Mouse (Mus musculus) cerebellum, adult 2 months (tissue): ENCODE measurements around the gene Nrsn2. TPM values are rescaled to one million over a fixed set of nuclear protein-coding genes. Genes with fewer than 3 reads are reported as not detected.

Source experiments
- DNase-seq, 2 experiments: peaks; one replicate each; pipeline ENCODE4 v3.0.0; 2021
- H3K27ac ChIP-seq: fragments of 200-500 bp; 2 replicates; pipeline ENCODE4 v1.5.1; 2012; ENCODE audit warnings: low read length, control low read depth, inconsistent platforms; ENCODE audit not compliant: insufficient read depth
- H3K27me3 ChIP-seq: fragments of 200-500 bp; 2 replicates; pipeline ENCODE4 v1.6.1; 2012; ENCODE audit warnings: inconsistent platforms, mild to moderate bottlenecking, low read length, moderate library complexity; ENCODE audit not compliant: control insufficient read depth, insufficient read depth
- H3K4me1 ChIP-seq: fragments of 200-500 bp; 2 replicates; pipeline ENCODE4 v1.6.1; 2011; ENCODE audit warnings: low read length; ENCODE audit not compliant: control insufficient read depth, insufficient read depth
- H3K4me3 ChIP-seq: fragments of 200-500 bp; replicated peaks from 2 replicates; pipeline ENCODE3; 2011; ENCODE audit warnings: mild to moderate bottlenecking, low read depth, low read length, control low read depth; ENCODE audit not compliant: insufficient read depth
- CTCF ChIP-seq: fragments of 200-500 bp; IDR thresholded peaks from 2 replicates; pipeline ENCODE4 v1.5.1; 2011; ENCODE audit warnings: low read depth, mild to moderate bottlenecking, control low read depth, low read length, moderate library complexity, borderline replicate concordance; ENCODE audit not compliant: insufficient read depth
- POLR2A ChIP-seq: fragments of 200-500 bp; IDR thresholded peaks from 2 replicates; pipeline ENCODE4 v1.6.1; 2011; ENCODE audit warnings: low read length, control low read depth, borderline replicate concordance; ENCODE audit not compliant: insufficient read depth
- WGBS: fragments of 180-500 bp; shearing (Covaris S2); methylation state at CpG from one replicate; pipeline ENCODE4 v1.1.7; 2018; 5-methylcytosine and 5-hydroxymethylcytosine counted together
- polyA plus RNA-seq: library from polyadenylated mRNA; depleted of rRNA; stranded (reverse); fragments of >200 nt; gene quantifications from 2 replicates; pipeline ENCODE4 v1.2.3, GENCODE M21; 2012

Gene Nrsn2
- polyA plus RNA-seq, 1 experiment, result 142 TPM

DNA sequence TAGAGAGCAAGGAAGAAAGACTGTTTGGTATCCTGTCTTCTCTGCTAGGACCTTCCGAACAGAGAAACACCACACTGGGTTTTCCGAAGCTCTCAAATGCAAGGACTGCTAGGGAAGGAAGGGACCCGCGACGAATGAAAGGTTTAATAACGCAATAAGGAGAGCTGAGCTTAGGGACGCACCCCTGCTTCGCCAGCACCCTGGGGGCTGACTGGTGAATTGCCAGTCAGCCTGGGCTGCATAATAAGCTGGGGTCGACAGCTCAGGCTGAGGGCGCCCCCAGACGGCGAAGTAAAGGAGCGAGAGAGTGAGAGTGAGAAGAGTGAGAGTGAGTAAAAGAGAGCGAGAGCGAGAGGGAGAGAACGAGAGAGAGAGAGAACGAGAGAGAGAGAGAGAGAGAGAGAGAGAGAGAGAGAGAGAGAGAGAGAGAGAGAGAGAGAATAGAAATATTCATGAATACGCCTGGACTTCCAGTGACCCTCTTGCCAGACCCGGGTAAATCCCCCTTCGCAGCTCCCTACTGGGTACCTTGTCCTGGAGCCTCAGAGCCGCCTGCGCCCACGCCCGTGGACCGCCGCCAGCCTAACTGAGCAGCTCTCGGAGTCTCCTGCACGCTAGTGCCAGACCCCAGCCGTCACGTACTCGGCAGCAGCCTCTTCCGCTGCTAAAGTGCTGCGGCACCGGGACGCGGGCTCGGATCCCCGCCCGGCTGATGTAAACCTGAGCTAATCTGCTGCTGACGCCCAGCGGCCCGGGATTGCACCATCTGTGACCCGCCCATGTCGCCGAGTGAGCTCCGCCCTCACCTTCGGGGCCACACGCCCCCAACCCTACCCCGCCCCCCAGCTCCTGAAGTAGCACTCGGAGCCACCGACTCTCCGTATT lies 32.9 kb downstream of the Nrsn2 start, which contains the start of gene Trib3:
TSS of gene Trib3 (minus strand) at position 704 of the 885 bp plus-strand sequence.
- Histone ChIP-seq H3K27me3 (no peaks in the 10 kb centered on the region), H3K4me1 (no peaks in the 10 kb centered on the region; the same call in 1 of the 2 replicates), H3K27ac (0 out of 2 replicates have a peak within 1 kb of the TSS, but pooled peaks have one; percentile 34), H3K4me3 (peak within 1 kb of the TSS; percentile 85)
- TF ChIP-seq POLR2A (peak; percentile 53; the same call in 1 of the 2 replicates), CTCF (peak; percentile 50; the same call in 1 of the 2 replicates)
- peak; percentile 79 to 80 for DNase-seq
- under 1% methylated on average over 52 of the region's 52 CpGs for WGBS

DNA sequence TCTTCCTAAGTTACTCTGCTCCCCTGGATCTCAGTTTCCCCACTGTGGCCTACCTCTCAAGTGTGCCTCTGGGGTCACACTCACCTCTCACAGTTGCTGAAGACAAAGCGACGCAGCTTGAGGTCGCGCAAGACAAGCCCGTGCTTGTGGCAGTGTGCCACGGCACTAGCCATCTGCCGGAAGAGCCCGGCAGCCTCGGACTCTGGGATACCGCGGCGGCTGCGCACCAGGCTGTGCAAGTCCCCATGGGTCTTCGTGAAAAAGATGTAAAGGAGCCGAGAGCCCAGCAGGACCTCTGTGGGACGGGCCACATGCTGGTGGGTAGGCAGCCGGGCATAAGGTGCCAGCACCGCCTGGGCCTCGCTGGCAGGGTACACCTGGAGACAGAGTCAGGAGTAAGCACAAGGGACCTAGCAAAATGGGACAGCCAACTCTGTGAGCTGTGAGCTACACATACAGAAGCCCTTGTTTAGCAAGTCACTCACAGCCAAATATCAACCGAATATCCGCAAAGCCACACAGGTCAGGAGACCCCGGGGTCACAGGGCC lies 36.7 kb downstream of the Nrsn2 start:
- DNase-seq, result peak; percentile 67 to 71
- TF ChIP-seq CTCF, result no peak
- no peak for TF ChIP-seq POLR2A
- 27% methylated on average over 22 of the region's 22 CpGs for WGBS
- Histone ChIP-seq H3K27me3 (no peaks in the 10 kb centered on the region), H3K4me1 (no peaks in the 10 kb centered on the region; the same call in 1 of the 2 replicates), H3K4me3 (no peak overlapping the region), H3K27ac (no peak overlapping the region)

DNA sequence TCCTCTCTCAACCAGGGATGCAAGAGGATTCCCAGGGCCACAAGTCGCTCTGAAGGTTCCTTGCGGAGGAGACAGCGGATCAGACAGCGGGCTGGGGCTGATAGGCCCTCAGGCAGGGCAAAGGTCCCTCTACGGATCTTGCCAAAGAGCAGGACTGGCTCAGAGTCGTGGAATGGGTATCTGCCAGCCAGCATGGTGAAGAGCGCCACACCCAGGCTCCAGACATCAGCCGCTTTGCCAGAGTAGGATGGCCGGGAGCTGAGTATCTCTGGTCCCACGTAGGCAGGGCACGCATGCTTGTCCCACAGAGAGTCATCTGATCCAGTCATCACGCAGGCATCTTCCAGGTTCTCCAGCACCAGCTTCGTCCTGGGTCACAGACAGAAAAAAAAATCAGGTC lies 38.1 kb downstream of the Nrsn2 start:
- no peak for DNase-seq
- Histone ChIP-seq H3K4me3 (no peak overlapping the region), H3K27ac (no peak overlapping the region), H3K4me1 (no peaks in the 10 kb centered on the region; the same call in 1 of the 2 replicates), H3K27me3 (no peaks in the 10 kb centered on the region)
- 88% methylated on average over 13 of the region's 13 CpGs for WGBS
- no peak for TF ChIP-seq CTCF
- TF ChIP-seq POLR2A, result no peak

GRCm38 (mm10) chr2:152337591-152338212 lies 38.7 kb downstream of the Nrsn2 start:
- no peak for TF ChIP-seq POLR2A
- no peak for TF ChIP-seq CTCF
- DNase-seq, result no peak
- H3K27ac ChIP-seq, result no peak overlapping the region
- WGBS, result 86% methylated on average over 11 of the region's 11 CpGs
- H3K4me1 ChIP-seq, result no peaks in the 10 kb centered on the region; the same call in 1 of the 2 replicates
- no peaks in the 10 kb centered on the region for H3K27me3 ChIP-seq
- no peak overlapping the region for H3K4me3 ChIP-seq

- no peaks in the 10 kb centered on the region; the same call in 1 of the 2 replicates for H3K4me1 ChIP-seq
- no peak for TF ChIP-seq CTCF
- TF ChIP-seq POLR2A, result no peak
- H3K4me3 ChIP-seq, result no peak overlapping the region
- WGBS, result 75% methylated on average over 1 of the region's 1 CpGs
- H3K27ac ChIP-seq, result no peak overlapping the region
- H3K27me3 ChIP-seq, result no peaks in the 10 kb centered on the region
- peak in 1 of 2 experiments; percentile 54 for DNase-seq
Observed at GRCm38 (mm10) chr2:152336856-152337255, 39.6 kb downstream of the Nrsn2 start.

- no peak for TF ChIP-seq POLR2A
- no peak for TF ChIP-seq CTCF
- H3K27ac ChIP-seq, result no peak overlapping the region
- H3K27me3 ChIP-seq, result no peaks in the 10 kb centered on the region
- WGBS, result 55% methylated on average over 11 of the region's 11 CpGs
- peaks cover 3% of the 10 kb centered on the region for H3K4me1 ChIP-seq
- no peak overlapping the region for H3K4me3 ChIP-seq
- no peak for DNase-seq
Observed at GRCm38 (mm10) chr2:152335289-152335820, 41.1 kb downstream of the Nrsn2 start.

GRCm38 (mm10) chr2:152333345-152334006 lies 43.0 kb downstream of the Nrsn2 start:
- DNase-seq, result no peak

More at GRCm38 (mm10) chr2:152333345-152334006, 43.0 kb downstream of the Nrsn2 start:
- H3K4me1 ChIP-seq, result peaks cover 3% of the 10 kb centered on the region; the same call in 1 of the 2 replicates
- H3K4me3 ChIP-seq, result no peak overlapping the region
- H3K27me3 ChIP-seq, result no peaks in the 10 kb centered on the region
- H3K27ac ChIP-seq, result no peak overlapping the region
- 77% methylated on average over 4 of the region's 4 CpGs for WGBS
- TF ChIP-seq CTCF (no peak), POLR2A (no peak)
